Mouse (Mus musculus): ENCODE results near the gene Mrps33.

Mrps33 gene

DNA sequence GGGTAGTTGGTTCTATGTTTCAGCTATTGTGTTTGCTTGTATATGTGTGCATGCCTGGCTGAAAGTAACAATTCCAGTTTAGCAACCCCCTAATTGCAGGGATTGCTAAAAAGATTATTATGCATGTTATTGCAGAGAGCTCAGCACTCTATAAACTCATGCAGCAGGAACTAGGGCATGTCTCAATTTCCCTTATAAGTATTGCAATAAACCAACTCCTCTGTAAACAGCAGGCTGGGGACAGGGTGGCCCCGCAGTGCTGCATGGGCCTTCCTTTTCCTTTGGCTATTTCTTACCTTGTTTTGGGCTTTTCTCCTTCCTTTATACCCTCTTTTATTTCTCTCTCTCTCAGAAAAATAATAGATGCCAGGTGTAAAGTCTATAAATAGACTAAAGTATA is 32.3 kb downstream of the Mrps33 start:
- no peak for DNase-seq (ENCODE audit: low spot score)

DNA sequence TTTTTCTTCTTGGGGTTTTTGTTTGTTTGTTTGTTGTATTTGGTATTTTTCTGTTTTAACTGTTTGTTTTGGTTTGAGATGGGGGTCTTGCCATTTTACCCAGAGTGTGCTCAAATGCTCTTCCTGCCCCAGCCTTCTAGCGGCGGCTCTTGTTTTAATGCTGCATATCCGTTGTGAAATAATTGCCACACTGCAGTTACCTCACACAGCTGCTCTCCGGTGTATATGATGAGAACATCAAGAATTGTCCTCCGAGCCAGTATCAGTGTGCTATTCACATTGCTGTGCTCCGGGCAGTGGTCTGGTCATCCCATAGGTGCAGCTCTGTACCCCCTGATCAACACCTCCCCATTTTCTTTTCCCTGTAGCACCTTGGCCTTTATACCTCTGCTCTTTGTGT is 34.5 kb downstream of the Mrps33 start:
- DNase-seq (ENCODE audit: low spot score): no peak

DNA sequence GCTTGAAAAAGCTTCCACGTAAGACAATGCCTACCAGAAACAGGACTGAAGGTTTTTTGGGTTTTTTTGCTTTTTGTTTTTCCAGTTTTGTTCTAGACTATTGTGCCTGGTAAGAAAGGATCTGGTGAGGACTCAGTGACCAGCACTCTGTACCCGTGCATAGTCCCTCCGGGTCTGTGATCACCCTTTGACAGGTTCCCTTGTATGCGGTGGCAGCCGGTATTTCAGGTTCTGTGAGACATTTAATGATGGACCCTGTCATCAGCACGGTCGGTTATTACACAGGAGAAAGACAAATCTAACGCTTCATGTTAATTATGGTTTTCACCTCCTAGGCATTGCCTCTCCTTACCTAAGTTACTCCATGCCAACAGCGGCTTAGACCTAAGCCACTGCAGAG is 35.8 kb downstream of the Mrps33 start:
- no peak for DNase-seq (ENCODE audit: low spot score)

DNA sequence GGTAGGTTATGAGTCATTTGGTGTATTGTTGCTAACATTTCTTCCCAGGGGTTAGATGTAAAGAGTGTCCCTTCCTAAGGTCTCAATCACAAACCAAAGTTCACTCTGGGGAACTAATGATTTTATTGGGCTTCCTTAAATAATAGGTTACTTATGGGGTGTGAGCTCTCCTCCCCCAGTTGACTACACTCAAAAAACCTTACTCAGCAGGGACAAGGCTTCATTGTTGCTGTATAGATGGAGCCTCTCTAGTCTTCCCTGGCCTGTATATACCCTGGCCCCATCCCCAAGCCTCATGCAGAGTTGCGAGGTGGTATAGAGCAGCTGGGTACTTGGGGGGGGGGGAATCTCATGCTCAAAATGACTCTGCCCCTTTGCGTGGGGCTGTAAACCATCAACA is 53.6 kb downstream of the Mrps33 start:
- DNase-seq (ENCODE audit: low spot score): no peak

Data from ovary, postnatal 10 days (tissue).